Mouse (Mus musculus): ENCODE data around the gene Neurl3. TPM values are rescaled to one million over a fixed set of nuclear protein-coding genes. Genes with fewer than 3 reads are reported as not detected.

The Neurl3 gene
- total and polyA plus RNA-seq, 3 experiments, result 2.2 to 5.8 (median 3.0) TPM

DNA sequence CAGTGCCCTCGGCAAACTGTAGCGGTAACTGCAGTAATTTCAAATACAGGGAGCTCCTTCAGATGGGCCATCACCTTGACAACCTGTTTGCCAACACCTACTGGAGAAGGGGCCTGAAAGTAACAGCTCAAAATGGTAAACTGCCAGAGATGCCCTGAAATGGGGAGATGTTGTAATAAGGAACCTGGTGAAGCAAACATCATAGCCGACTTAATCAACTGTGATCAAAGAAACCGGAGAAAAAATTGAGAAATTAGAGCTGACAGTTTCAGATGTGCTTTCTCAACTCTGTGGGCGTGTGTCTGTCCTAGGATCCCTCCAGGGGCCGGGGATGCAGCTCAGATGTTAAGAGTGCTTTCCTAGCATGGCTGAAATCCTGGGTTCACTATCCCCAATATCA is 41.3 kb downstream of the Neurl3 start:
- Histone ChIP-seq H3K4me3 (no peak overlapping the region), H3K27ac (no peak overlapping the region), H3K36me3 (ENCODE audit: control insufficient read depth, insufficient read depth, low read length) (peaks cover 2% of the 10 kb centered on the region; the same call in 1 of the 2 replicates), H3K9ac (ENCODE audit: low read depth, low read length) (no peak overlapping the region), H3K27me3 (ENCODE audit: control insufficient read depth, insufficient read depth, low read length) (no peaks in the 10 kb centered on the region), H3K4me1 (ENCODE audit: control insufficient read depth, insufficient read depth, low read length) (no peaks in the 10 kb centered on the region), H3K79me2 (replicated peaks; ENCODE audit: control insufficient read depth, insufficient read depth, low read length) (no peaks in the 10 kb centered on the region; the same call in 1 of the 2 replicates)
- no peak for TF ChIP-seq EP300 (IDR thresholded peaks at IDR 0.05; ENCODE audit: insufficient read depth, low read depth, low read length)
- no peak for TF ChIP-seq CTCF (IDR thresholded peaks at IDR 0.05)
- TF ChIP-seq POLR2A (IDR thresholded peaks at IDR 0.05; ENCODE audit: insufficient read depth, low read depth, low read length), result no peak
- intact Hi-C loops (cut with DNase I), result no loop called here
- 91% methylated on average over 6 of the region's 6 CpGs for WGBS
- no peak for DNase-seq

DNA sequence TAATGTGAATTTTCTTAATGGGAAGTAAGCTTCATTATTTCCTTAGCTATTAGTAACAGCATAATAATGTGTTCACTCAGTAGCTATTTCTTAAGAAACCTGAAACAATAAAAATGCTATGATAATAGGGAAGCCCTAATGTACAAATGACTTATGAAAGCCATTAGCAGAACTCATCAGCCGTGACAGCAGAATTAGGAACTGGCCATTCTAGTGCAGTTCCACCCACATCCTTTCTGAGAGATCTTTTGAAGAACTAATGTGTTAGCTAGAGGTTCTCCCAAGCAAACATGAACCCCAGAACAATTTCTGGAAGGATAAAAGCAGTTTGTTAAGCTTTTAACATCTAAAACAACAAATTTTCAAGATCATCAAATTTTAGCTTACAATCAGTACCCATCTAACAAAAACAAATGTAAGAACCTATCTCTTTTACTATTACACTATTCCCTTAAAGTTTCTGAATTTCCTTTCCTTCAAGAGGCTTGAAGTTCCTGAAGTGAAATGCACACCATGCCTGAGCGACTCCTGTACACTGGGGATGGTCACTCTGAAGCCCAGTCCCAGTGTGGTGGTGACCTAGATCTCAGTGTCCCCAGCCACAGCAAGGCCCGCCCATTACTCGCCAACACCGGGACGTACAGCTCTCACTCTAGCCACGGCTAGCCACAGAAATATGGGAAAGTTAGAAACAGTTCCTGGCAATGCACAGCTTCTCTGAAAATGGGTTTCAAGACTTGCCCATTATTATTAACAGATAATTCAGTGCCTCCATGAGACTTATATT is 43.4 kb downstream of the Neurl3 start:
- H3K27ac ChIP-seq, result no peak overlapping the region
- no peaks in the 10 kb centered on the region for H3K4me1 ChIP-seq (ENCODE audit: control insufficient read depth, insufficient read depth, low read length)
- H3K79me2 ChIP-seq (replicated peaks; ENCODE audit: control insufficient read depth, insufficient read depth, low read length), result no peaks in the 10 kb centered on the region; the same call in 1 of the 2 replicates
- intact Hi-C loops (cut with DNase I), result no loop called here
- H3K9ac ChIP-seq (ENCODE audit: low read depth, low read length), result no peak overlapping the region
- H3K4me3 ChIP-seq, result no peak overlapping the region
- H3K27me3 ChIP-seq (ENCODE audit: control insufficient read depth, insufficient read depth, low read length), result no peaks in the 10 kb centered on the region
- WGBS, result 77% methylated on average over 7 of the region's 7 CpGs
- TF ChIP-seq POLR2A (IDR thresholded peaks at IDR 0.05; ENCODE audit: insufficient read depth, low read depth, low read length) (no peak), CTCF (IDR thresholded peaks at IDR 0.05) (no peak), EP300 (IDR thresholded peaks at IDR 0.05; ENCODE audit: insufficient read depth, low read depth, low read length) (no peak)
- peaks cover 2% of the 10 kb centered on the region; the same call in 1 of the 2 replicates for H3K36me3 ChIP-seq (ENCODE audit: control insufficient read depth, insufficient read depth, low read length)
- no peak for DNase-seq

DNA sequence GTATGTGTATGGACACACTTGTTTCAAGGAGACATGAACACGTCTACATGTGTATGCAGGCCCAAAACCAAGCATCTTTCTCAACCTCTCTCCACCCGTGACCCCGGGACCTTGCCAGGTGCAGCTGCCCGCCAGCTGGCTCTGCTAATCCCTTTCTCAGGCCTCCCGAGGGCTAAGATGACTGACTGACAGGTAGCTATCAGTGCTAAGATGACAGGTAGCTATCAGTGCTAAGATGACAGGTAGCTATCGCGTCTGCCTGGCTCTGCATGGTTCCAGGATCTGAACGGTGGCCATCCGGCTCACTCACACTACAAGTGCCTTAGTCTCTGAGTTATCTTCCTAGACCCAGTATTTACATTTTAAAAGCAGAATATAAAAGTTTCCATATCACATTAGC is 46.0 kb downstream of the Neurl3 start:
- H3K79me2 ChIP-seq (replicated peaks; ENCODE audit: control insufficient read depth, insufficient read depth, low read length), result no peaks in the 10 kb centered on the region
- DNase-seq, result no peak
- TF ChIP-seq CTCF (IDR thresholded peaks at IDR 0.05) (no peak), EP300 (IDR thresholded peaks at IDR 0.05; ENCODE audit: insufficient read depth, low read depth, low read length) (no peak), POLR2A (IDR thresholded peaks at IDR 0.05; ENCODE audit: insufficient read depth, low read depth, low read length) (no peak)
- H3K36me3 ChIP-seq (ENCODE audit: control insufficient read depth, insufficient read depth, low read length), result peaks cover 2% of the 10 kb centered on the region; the same call in 1 of the 2 replicates
- no peaks in the 10 kb centered on the region for H3K27me3 ChIP-seq (ENCODE audit: control insufficient read depth, insufficient read depth, low read length)
- 81% methylated on average over 9 of the region's 9 CpGs for WGBS
- intact Hi-C loops (cut with DNase I), result no loop called here
- H3K4me1 ChIP-seq (ENCODE audit: control insufficient read depth, insufficient read depth, low read length), result no peaks in the 10 kb centered on the region
- H3K9ac ChIP-seq (ENCODE audit: low read depth, low read length), result no peak overlapping the region
- H3K4me3 ChIP-seq, result no peak overlapping the region
- no peak overlapping the region for H3K27ac ChIP-seq

DNA sequence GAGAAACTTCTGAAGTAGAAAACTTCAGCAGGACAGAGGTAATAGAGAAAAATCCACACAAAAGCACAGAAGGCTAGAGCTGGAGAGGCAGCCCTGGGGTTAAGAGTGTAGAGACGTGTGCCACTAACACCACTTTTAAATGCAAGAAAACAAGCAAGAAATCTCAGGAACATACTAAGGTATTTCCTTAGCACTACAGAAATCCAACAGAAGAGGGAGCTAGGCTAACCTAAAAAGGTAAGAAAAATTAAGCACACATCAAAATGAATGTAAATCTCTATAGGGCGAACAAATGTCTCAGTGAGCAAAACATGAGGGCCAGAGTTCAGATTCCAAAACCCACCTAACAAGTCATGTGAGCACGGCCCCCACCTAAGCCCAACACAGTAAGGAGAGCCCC is 49.8 kb downstream of the Neurl3 start:
- H3K4me1 ChIP-seq (ENCODE audit: control insufficient read depth, insufficient read depth, low read length), result no peaks in the 10 kb centered on the region
- intact Hi-C loops (cut with DNase I), result loop anchor here (2.0 kb wide), 2 partner anchors 28 to 54 kb away; no protein-coding TSS in a partner anchor
- no peak for DNase-seq
- no peak overlapping the region for H3K9ac ChIP-seq (ENCODE audit: low read depth, low read length)
- no peak for TF ChIP-seq EP300 (IDR thresholded peaks at IDR 0.05; ENCODE audit: insufficient read depth, low read depth, low read length)
- TF ChIP-seq CTCF (IDR thresholded peaks at IDR 0.05), result peak; percentile 56
- H3K27me3 ChIP-seq (ENCODE audit: control insufficient read depth, insufficient read depth, low read length), result no peaks in the 10 kb centered on the region
- 85% methylated on average over 3 of the region's 3 CpGs for WGBS
- no peaks in the 10 kb centered on the region for H3K36me3 ChIP-seq (ENCODE audit: control insufficient read depth, insufficient read depth, low read length)
- no peak overlapping the region for H3K27ac ChIP-seq
- no peak overlapping the region for H3K4me3 ChIP-seq
- H3K79me2 ChIP-seq (replicated peaks; ENCODE audit: control insufficient read depth, insufficient read depth, low read length), result no peaks in the 10 kb centered on the region

Other genes starting within 250 kb of the Neurl3 start
- 10 to 100 TPM; 22.8 to 23.0 TPM for gene Hs6st1, start 206.3 kb downstream of the Neurl3 start, total RNA-seq (2021)
- gene Hs6st1, start 206.3 kb downstream of the Neurl3 start, polyA plus RNA-seq (2012; rRNA removed), result 25.3 and 28.9 TPM in 2 replicates
- 10 to 100 TPM; 28.4 to 29.8 TPM for gene Uggt1, start 30.0 kb downstream of the Neurl3 start, total RNA-seq (2021)
- 7.3 and 17.5 TPM in 2 replicates for gene Uggt1, start 30.0 kb downstream of the Neurl3 start, polyA plus RNA-seq (2012; rRNA removed)
- 10 to 100 TPM; 10.2 to 12.4 TPM for gene Arid5a, start 33.1 kb upstream of the Neurl3 start, total RNA-seq (2021)
- 4.7 and 4.9 TPM in 2 replicates for gene Arid5a, start 33.1 kb upstream of the Neurl3 start, polyA plus RNA-seq (2012; rRNA removed)
- 10 to 100 TPM; 49.7 to 52.8 TPM for gene Kansl3, start 94.5 kb upstream of the Neurl3 start, total RNA-seq (2021)
- 35.4 and 57.0 TPM in 2 replicates for gene Kansl3, start 94.5 kb upstream of the Neurl3 start, polyA plus RNA-seq (2012; rRNA removed)
- gene Fer1l5, start 97.6 kb upstream of the Neurl3 start, total RNA-seq (2021), result not detected
- 0.04 TPM in 1 of 2 replicates, not detected in the other for gene Fer1l5, start 97.6 kb upstream of the Neurl3 start, polyA plus RNA-seq (2012; rRNA removed)
- 10 to 100 TPM; 26.3 to 26.5 TPM for gene Lman2l, start 170.6 kb upstream of the Neurl3 start, total RNA-seq (2021)
- gene Lman2l, start 170.6 kb upstream of the Neurl3 start, polyA plus RNA-seq (2012; rRNA removed), result 16.8 and 25.7 TPM in 2 replicates
- gene Cnnm4, start 196.9 kb upstream of the Neurl3 start, total RNA-seq (2021), result 1 to 10 TPM; 4.4 to 4.6 TPM
- gene Cnnm4, start 196.9 kb upstream of the Neurl3 start, polyA plus RNA-seq (2012; rRNA removed), result 3.9 and 4.4 TPM in 2 replicates
- 10 to 100 TPM; 11.1 to 15.1 TPM for gene Cnnm3, start 237.2 kb upstream of the Neurl3 start, total RNA-seq (2021)
- gene Cnnm3, start 237.2 kb upstream of the Neurl3 start, polyA plus RNA-seq (2012; rRNA removed), result 14.1 and 15.6 TPM in 2 replicates